Mouse (Mus musculus): ENCODE data around the gene Ttf1.

- no peak for TF ChIP-seq CTCF (IDR thresholded peaks at IDR 0.05; ENCODE audit: low read depth, low read length)
- TF ChIP-seq POLR2A (IDR thresholded peaks at IDR 0.05; ENCODE audit: extremely low read depth, insufficient read depth, low read length): no peak
Measured at GRCm38 (mm10) chr2:29051932-29052331, 8.1 kb upstream of the Ttf1 start.
